Mouse (Mus musculus): ENCODE results near the gene Mafg. TPM values are rescaled to one million over a fixed set of nuclear protein-coding genes. Genes with fewer than 3 reads are reported as not detected.

The Mafg gene
- total RNA-seq, 2 experiments from 2014 or later, result 23.8 to 58.7 TPM

- no peak for ATAC-seq (ENCODE audit: poor library complexity, severe bottlenecking)
Measured at GRCm38 (mm10) chr11:120647047-120647830, 13.8 kb upstream of the Mafg start.

DNA sequence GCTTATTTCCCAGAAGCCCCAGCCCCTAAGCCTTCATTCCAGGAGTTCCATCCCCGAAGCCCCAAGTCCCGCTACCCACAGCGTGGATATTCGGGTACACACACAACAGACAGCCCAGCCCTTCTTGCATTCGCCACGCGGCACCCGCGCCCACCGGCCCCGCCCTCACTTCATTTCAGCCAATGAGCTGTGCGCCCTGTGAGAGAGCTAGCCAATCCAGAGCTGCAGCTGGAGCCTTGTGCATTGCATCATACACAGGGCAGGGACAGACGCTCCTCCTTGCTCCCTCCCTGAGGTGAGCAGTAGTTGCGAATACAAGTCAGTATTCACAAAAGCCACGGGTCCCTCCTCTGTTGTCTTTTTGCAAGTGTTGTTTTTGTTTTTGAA lies 10.2 kb upstream of the Mafg start, which contains the start of gene Pycr1:
Pycr1 (minus strand) TSS at position 169 of the 387 bp plus-strand sequence.
- ATAC-seq (ENCODE audit: poor library complexity, severe bottlenecking), result peak; percentile 96

- peak; percentile 30 for ATAC-seq (ENCODE audit: poor library complexity, severe bottlenecking)
Measured at GRCm38 (mm10) chr11:120642939-120643600, 9.7 kb upstream of the Mafg start.

- ATAC-seq (ENCODE audit: poor library complexity, severe bottlenecking), result peak; percentile 36
Measured at GRCm38 (mm10) chr11:120641869-120642268, 8.5 kb upstream of the Mafg start.

- ATAC-seq (ENCODE audit: poor library complexity, severe bottlenecking), result no peak
Measured at GRCm38 (mm10) chr11:120641255-120641654, 7.9 kb upstream of the Mafg start.

DNA sequence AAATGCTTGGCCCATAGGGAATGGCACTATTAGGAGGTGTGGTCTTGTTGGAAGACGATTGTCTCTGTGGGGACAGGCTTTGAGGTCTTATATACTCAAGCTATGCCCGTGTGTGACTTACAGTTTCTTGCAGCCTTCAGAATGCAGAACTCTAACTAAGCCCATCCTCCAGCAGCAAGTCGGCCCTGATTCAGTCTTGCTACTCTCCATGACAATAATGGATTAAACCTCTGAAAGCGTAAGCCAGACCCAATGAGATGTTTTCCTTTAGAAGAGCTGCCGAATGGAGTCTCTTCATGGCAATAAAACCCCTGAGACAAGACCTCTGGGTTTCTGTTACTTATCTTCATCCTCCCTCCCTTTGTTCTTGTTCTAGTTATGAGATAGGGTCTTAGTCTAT lies 1.4 kb upstream of the Mafg start:
- ATAC-seq (ENCODE audit: poor library complexity, severe bottlenecking), result no peak

DNA sequence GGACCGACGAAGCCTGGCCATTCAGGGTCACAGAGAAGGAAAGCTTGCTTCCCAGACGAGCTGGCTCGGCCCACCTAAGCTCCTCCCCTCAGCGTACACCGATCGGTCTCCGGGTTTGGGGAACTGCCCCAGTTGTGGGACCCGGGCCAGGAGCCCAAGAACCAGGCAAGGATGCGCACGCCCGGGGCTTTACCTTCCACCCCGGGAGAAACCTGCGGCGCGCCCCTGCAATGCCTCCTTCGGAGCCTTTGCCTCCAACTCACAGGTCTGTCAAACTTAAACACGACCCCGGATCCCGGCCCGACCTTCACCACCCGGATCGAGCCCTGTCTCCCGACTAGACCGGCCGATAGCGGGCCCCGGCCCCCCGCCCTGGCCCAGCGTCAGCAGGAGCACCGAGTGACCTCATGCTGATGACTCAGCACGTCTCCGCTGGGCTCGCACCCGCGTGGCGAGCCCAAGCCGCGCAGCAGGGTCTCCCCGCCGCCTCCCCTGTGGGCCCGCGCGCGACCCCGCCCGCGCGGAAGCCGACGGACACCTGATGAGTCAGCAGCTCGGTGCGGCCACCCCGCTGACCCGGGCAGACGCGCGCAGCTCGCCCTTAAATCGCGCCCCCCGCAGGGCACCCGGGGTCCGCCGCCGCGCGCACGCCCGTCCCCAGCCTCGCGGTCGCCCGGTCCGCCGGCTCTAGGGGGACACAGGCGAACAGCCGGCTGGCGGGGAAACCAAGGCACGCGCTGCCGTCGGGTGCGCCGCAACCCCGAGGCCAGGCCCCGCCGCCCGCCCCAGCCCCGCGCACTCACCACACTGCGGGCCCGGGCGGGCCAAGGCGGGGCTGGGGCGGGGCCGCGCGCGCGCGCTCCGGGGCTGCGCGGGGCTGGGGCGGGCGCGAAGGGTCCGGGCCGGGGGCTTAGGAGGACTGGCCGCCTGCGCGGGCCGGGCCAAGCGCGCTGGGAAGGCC lies 561 bp downstream of the Mafg start:
- peak; percentile 25 for ATAC-seq (ENCODE audit: poor library complexity, severe bottlenecking)

- ATAC-seq (ENCODE audit: poor library complexity, severe bottlenecking), result no peak
Measured at GRCm38 (mm10) chr11:120631726-120632448, 1.5 kb downstream of the Mafg start.

GRCm38 (mm10) chr11:120630881-120631725 lies 2.3 kb downstream of the Mafg start:
- ATAC-seq (ENCODE audit: poor library complexity, severe bottlenecking), result no peak

GRCm38 (mm10) chr11:120630401-120630871 lies 3.0 kb downstream of the Mafg start:
- ATAC-seq (ENCODE audit: poor library complexity, severe bottlenecking), result peak; percentile 53

GRCm38 (mm10) chr11:120629911-120630310 lies 3.5 kb downstream of the Mafg start:
- ATAC-seq (ENCODE audit: poor library complexity, severe bottlenecking), result peak; percentile 3; the same call in 1 of the 2 replicates

DNA sequence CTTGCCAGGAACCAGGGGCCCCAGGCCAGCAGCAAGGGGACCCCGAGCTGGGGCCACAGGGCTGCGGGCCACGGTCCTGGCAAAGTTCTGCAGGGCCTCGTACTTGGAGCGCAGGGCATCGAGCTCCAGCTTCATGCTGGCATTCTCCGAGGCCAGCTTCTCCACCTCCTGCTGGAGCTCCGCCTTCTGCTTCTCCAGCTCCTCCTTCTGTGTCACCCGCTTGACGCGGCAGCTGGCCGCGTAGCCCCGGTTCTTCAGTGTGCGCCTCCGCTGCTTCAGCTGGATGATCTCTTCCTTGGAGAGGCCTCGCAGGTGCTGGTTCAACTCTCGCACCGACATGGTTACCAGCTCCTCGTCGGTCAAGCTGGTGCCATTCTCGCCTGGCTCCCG lies 4.1 kb downstream of the Mafg start:
- peak; percentile 29 for ATAC-seq (ENCODE audit: poor library complexity, severe bottlenecking)

DNA sequence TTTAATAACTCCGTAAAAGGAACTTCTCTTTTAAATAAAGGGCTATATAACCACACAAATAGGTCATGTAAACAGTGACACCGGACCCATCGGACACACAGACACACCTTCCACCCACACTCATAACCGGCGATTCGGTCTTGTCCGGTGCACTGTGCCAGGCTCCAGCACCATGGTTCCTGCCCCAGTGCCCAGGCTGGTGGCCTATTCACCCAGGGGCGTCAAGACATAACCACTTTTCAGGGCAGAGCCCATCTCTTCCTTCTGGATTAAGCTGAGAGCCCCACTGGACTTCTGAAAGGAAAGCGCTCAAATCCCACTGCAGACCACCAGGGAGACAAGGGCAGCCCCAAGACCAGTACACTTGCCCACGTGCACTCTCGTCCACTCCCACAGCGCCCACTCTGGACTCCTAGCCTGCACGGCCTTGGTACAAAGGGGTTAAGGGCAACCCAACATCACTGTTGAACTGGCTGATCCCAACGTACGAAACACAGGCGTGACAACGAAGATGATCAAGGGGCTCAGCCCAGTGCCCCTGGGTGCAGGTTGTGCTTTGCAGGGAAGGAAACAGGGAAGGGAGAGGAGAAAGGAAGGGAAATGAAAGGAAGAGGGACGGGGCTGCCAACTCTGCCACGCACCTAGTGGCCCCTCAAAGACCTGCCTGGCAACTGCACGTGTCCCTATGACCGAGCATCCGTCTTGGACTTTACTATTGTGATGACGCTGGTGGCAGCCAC lies 4.6 kb downstream of the Mafg start:
- no peak for ATAC-seq (ENCODE audit: poor library complexity, severe bottlenecking)

DNA sequence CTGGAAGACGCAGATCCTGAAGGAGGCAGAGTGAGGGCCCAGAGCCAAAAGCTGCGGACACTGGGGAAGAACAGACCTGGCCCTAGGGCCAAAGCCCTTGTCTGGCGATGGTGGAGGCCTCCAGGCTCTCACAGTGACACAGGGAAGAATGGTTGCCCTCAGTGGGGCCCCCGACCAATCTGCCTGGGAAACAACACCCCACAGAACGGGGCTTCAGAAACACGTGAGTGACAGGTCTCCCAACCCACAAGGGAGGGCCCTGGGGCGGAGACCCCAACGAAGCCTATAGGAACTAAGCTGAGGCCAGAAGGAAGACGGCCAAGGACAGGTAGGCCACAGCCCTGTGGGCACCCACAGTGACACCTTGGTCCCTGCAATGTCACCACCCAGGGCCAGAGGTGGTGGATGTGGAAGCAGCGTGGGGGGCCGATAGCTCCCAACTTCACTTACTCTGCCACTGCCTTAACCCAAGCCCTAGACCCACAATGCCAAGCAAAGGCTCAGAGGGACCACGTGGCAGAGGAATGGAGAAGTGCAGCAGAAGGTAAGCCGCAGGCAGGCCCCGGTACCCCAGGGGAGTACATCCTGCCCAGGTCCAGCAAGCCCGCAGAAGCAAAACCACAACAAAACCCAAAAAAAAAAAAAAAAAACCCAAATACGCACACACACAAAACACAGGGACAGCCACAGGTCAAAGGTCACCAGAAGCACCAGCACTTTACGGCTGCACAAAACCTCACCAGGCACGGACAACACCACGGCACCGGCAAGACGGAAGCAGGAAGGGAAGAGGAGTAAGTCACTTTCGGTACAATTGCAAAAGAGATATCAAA lies 5.7 kb downstream of the Mafg start:
- ATAC-seq (ENCODE audit: poor library complexity, severe bottlenecking), result peak; percentile 41

- ATAC-seq (ENCODE audit: poor library complexity, severe bottlenecking), result no peak
Measured at GRCm38 (mm10) chr11:120626785-120627467, 6.5 kb downstream of the Mafg start.

GRCm38 (mm10) chr11:120625152-120625775 lies 8.1 kb downstream of the Mafg start, which contains the start of gene Sirt7:
TSS of gene Sirt7 (minus strand) at chr11:120625240.
- ATAC-seq (ENCODE audit: poor library complexity, severe bottlenecking), result no peak

- peak; percentile 43 for ATAC-seq (ENCODE audit: poor library complexity, severe bottlenecking)
Measured at GRCm38 (mm10) chr11:120624680-120625111, 8.7 kb downstream of the Mafg start.
